Mouse (Mus musculus): ENCODE data around the gene Vmn1r228. TPM values are rescaled to one million over a fixed set of nuclear protein-coding genes. Genes with fewer than 3 reads are reported as not detected.

Gene Vmn1r228
- polyA plus RNA-seq (2015; fragmentation: Nextera tagmentation; extraction: Ambion mirVana) = not detected in 2 replicates

- H3K4me1 ChIP-seq (ENCODE audit: insufficient read depth, low read depth, low read length) = no peaks in the 10 kb centered on the region
- H3K36me3 ChIP-seq (ENCODE audit: insufficient read depth, low read length) = no peaks in the 10 kb centered on the region
- ATAC-seq = no peak
- H3K27ac ChIP-seq (ENCODE audit: low read length) = no peak within 1 kb of the TSS
- H3K4me3 ChIP-seq (ENCODE audit: low read depth, low read length) = no peak within 1 kb of the TSS
- no peaks in the 10 kb centered on the region for H3K27me3 ChIP-seq (replicated peaks; ENCODE audit: insufficient read depth, low read length)
- H3K4me2 ChIP-seq (replicated peaks; ENCODE audit: low read depth, low read length) = no peak within 1 kb of the TSS
- H3K9me3 ChIP-seq (ENCODE audit: low read length) = no peaks in the 10 kb centered on the region
- TF ChIP-seq CTCF (IDR thresholded peaks at IDR 0.05) (no peak), EP300 (IDR thresholded peaks at IDR 0.05) (no peak)
- H3K9ac ChIP-seq (replicated peaks; ENCODE audit: low read depth) = no peak within 1 kb of the TSS
- no peak for DNase-seq (ENCODE audit: low spot score)
These were observed at the start of gene Vmn1r228 for GRCm38 (mm10) chr17:20786057-20786456. Gene Vmn1r228, minus strand, starts transcription at chr17:20786157.

GRCm38 (mm10) chr17:20811255-20811654, 25.3 kb upstream of the Vmn1r228 start, which contains the start of gene Vmn1r229:
Gene Vmn1r229, plus strand, starts transcription at chr17:20811555.
- H3K4me1 ChIP-seq (ENCODE audit: insufficient read depth, low read depth, low read length) = no peaks in the 10 kb centered on the region
- H3K36me3 ChIP-seq (ENCODE audit: insufficient read depth, low read length) = no peaks in the 10 kb centered on the region
- no peak for DNase-seq (ENCODE audit: low spot score)
- H3K4me3 ChIP-seq (ENCODE audit: low read depth, low read length) = no peak within 1 kb of the TSS
- H3K4me2 ChIP-seq (replicated peaks; ENCODE audit: low read depth, low read length) = no peak within 1 kb of the TSS
- H3K27ac ChIP-seq (ENCODE audit: low read length) = no peak within 1 kb of the TSS
- H3K27me3 ChIP-seq (replicated peaks; ENCODE audit: insufficient read depth, low read length) = no peaks in the 10 kb centered on the region
- no peak within 1 kb of the TSS for H3K9ac ChIP-seq (replicated peaks; ENCODE audit: low read depth)
- TF ChIP-seq CTCF (IDR thresholded peaks at IDR 0.05) = no peak
- TF ChIP-seq EP300 (IDR thresholded peaks at IDR 0.05) = no peak
- H3K9me3 ChIP-seq (ENCODE audit: low read length) = no peaks in the 10 kb centered on the region; the same call in 1 of the 2 replicates
- no peak for ATAC-seq
- 41% methylated on average over 1 of the region's 1 CpGs for WGBS

GRCm38 (mm10) chr17:20729543-20729942, 56.4 kb downstream of the Vmn1r228 start, which contains the start of gene Vmn1r227:
Gene Vmn1r227, plus strand, starts transcription at chr17:20729843.
- no peak for TF ChIP-seq CTCF (IDR thresholded peaks at IDR 0.05)
- no peak for TF ChIP-seq EP300 (IDR thresholded peaks at IDR 0.05)
- Histone ChIP-seq H3K4me2 (replicated peaks; ENCODE audit: low read depth, low read length) (no peak within 1 kb of the TSS), H3K36me3 (ENCODE audit: insufficient read depth, low read length) (no peaks in the 10 kb centered on the region), H3K4me1 (ENCODE audit: insufficient read depth, low read depth, low read length) (no peaks in the 10 kb centered on the region), H3K9me3 (ENCODE audit: low read length) (no peaks in the 10 kb centered on the region), H3K9ac (replicated peaks; ENCODE audit: low read depth) (no peak within 1 kb of the TSS), H3K27me3 (replicated peaks; ENCODE audit: insufficient read depth, low read length) (no peaks in the 10 kb centered on the region), H3K27ac (ENCODE audit: low read length) (no peak within 1 kb of the TSS), H3K4me3 (ENCODE audit: low read depth, low read length) (no peak within 1 kb of the TSS)
- WGBS = 20% methylated on average over 1 of the region's 1 CpGs
- no peak for DNase-seq (ENCODE audit: low spot score)
- no peak for ATAC-seq

Other genes with a start within 250 kb of the Vmn1r228 start
- not detected in 2 replicates for gene Vmn2r109, start 221.4 kb downstream of the Vmn1r228 start, polyA plus RNA-seq (2015; fragmentation: Nextera tagmentation; extraction: Ambion mirVana)
- not detected in 2 replicates for gene Vmn2r110, start 189.7 kb downstream of the Vmn1r228 start, polyA plus RNA-seq (2015; fragmentation: Nextera tagmentation; extraction: Ambion mirVana)
- gene Fpr-rs3, start 161.3 kb downstream of the Vmn1r228 start, polyA plus RNA-seq (2015; fragmentation: Nextera tagmentation; extraction: Ambion mirVana) = not detected in 2 replicates
- gene Vmn1r226, start 103.3 kb downstream of the Vmn1r228 start, polyA plus RNA-seq (2015; fragmentation: Nextera tagmentation; extraction: Ambion mirVana) = not detected in 2 replicates
- not detected in 2 replicates for gene Vmn1r227, start 56.3 kb downstream of the Vmn1r228 start, polyA plus RNA-seq (2015; fragmentation: Nextera tagmentation; extraction: Ambion mirVana)
- gene Vmn1r229, start 25.4 kb upstream of the Vmn1r228 start, polyA plus RNA-seq (2015; fragmentation: Nextera tagmentation; extraction: Ambion mirVana) = not detected in 2 replicates
- gene Vmn1r230, start 54.3 kb upstream of the Vmn1r228 start, polyA plus RNA-seq (2015; fragmentation: Nextera tagmentation; extraction: Ambion mirVana) = not detected in 2 replicates
- not detected in 2 replicates for gene Vmn1r231, start 118.9 kb upstream of the Vmn1r228 start, polyA plus RNA-seq (2015; fragmentation: Nextera tagmentation; extraction: Ambion mirVana)
- not detected in 2 replicates for gene Vmn1r232, start 133.6 kb upstream of the Vmn1r228 start, polyA plus RNA-seq (2015; fragmentation: Nextera tagmentation; extraction: Ambion mirVana)
- gene Ppp2r1a, start 159.2 kb upstream of the Vmn1r228 start, polyA plus RNA-seq (2015; fragmentation: Nextera tagmentation; extraction: Ambion mirVana) = 208 and 221 TPM in 2 replicates
- gene Vmn1r233, start 210.3 kb upstream of the Vmn1r228 start, polyA plus RNA-seq (2015; fragmentation: Nextera tagmentation; extraction: Ambion mirVana) = not detected in 2 replicates
- 7.7 and 8.8 TPM in 2 replicates for gene Zfp160, start 222.7 kb upstream of the Vmn1r228 start, polyA plus RNA-seq (2015; fragmentation: Nextera tagmentation; extraction: Ambion mirVana)

Data from lung, postnatal 0 days (tissue).